Mouse (Mus musculus) testis, postnatal 14 days (tissue): Measurements from ENCODE around the gene Trim71.

Experiments
- DNase-seq: peaks from one replicate; pipeline ENCODE4 v3.0.0; 2021; ENCODE audit warnings: low spot score

Trim71 gene

GRCm38 (mm10) chr9:114480940-114481339, 83.2 kb downstream of the Trim71 start:
- no peak for DNase-seq

- DNase-seq = no peak
These were observed 87.2 kb downstream of the Trim71 start for GRCm38 (mm10) chr9:114477019-114477418.

- no peak for DNase-seq
These were observed 92.3 kb downstream of the Trim71 start for GRCm38 (mm10) chr9:114471892-114472291.

- no peak for DNase-seq
These were observed 95.5 kb downstream of the Trim71 start for GRCm38 (mm10) chr9:114468701-114469100.

GRCm38 (mm10) chr9:114468217-114468616, 96.0 kb downstream of the Trim71 start:
- no peak for DNase-seq

- no peak for DNase-seq
These were observed 97.3 kb downstream of the Trim71 start for GRCm38 (mm10) chr9:114466871-114467270.

- DNase-seq = no peak
These were observed 98.7 kb downstream of the Trim71 start for GRCm38 (mm10) chr9:114465442-114465841.

GRCm38 (mm10) chr9:114462569-114462968, 101.6 kb downstream of the Trim71 start:
- DNase-seq = no peak

GRCm38 (mm10) chr9:114458436-114458835, 105.7 kb downstream of the Trim71 start:
- DNase-seq = no peak
